Mouse (Mus musculus) erythroblast, embryonic 14.5 days (primary cell): ENCODE measurements around the gene Sec16a.

ENCODE experiments used
- GATA1 ChIP-seq: IDR thresholded peaks from 2 replicates; pipeline ENCODE4 v1.6.1; 2012; ENCODE audit warnings: low read length, inconsistent platforms, mixed read lengths
- TAL1 ChIP-seq: IDR thresholded peaks from 3 replicates; pipeline ENCODE4 v1.6.1; 2012; ENCODE audit warnings: low read length, inconsistent platforms, mixed read lengths

DNA sequence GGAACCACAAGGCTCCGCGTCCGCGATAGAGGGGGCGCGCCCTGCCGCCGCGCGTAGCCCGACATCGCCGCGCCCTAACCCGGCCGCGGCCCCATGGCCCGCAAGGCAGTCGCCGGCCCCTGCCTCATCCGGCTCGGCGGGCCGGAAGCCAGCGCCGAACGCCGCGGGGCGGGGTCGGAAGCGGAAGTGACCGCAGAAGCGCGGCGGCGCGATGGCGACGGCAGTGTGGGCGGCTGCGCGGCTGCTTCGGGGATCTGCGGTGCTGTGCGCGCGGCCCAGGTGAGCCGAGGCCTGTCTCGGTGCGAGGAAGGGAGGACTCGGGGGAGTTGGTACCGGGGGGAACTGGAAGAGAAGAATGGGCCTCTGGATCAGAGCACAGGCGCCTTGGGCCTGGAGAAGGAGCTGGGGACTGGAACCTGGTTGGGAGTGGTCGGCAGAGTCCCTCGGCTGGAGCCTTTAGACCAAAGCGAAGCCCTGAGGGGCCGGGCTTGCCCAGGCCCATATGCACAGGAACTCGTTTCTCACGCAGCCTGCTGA lies 55.8 kb downstream of the Sec16a start, which contains the start of the genes Entr1 and Pmpca:
- TF ChIP-seq GATA1 (no peak), TAL1 (no peak)
